Mouse (Mus musculus): ENCODE data around the gene Agbl4.
"Not testable (repeated sequence)": the region's sequence is repeated elsewhere in the genome, so short reads cannot be mapped to it uniquely, and the experiment has no call there.

The Agbl4 gene

DNA sequence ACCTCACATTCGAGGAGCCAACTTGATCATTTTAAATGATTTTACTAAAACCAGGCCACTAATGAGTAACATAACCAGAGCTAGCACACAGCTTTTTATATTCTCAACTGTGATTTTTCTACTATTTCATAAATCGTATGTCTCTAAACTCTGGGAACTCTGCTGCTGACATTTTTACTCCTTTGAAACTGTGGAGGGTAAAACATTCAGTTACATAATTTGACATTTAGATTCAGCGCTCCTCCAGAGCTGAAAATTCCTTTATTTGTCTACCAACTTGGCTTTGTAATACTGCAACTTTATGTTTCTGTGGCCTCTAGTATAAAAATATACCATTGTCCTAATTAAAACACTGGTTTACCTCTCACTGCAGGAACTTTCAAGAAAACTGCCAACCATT is 523.6 kb downstream of the Agbl4 start:
- DNase-seq, result no peak

DNA sequence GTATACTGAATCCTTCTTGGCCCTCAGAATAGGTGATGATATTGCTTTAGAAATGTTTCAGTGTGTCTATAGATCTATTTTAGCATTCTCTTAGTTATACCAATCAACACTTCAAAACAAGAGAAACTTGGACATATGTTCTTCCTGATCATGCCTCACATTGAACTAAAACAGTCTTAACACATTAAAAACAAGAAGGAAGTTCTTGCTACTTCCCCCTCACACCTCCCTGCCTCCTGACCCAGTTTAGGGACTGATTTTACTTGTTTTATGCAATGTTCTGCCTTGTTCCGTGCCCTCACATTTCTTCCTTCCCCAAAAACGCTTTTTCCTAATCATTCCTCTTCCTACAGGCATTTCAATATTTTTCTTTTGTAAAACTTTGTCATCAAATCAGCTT is 604.2 kb downstream of the Agbl4 start:
- no peak for DNase-seq

DNA sequence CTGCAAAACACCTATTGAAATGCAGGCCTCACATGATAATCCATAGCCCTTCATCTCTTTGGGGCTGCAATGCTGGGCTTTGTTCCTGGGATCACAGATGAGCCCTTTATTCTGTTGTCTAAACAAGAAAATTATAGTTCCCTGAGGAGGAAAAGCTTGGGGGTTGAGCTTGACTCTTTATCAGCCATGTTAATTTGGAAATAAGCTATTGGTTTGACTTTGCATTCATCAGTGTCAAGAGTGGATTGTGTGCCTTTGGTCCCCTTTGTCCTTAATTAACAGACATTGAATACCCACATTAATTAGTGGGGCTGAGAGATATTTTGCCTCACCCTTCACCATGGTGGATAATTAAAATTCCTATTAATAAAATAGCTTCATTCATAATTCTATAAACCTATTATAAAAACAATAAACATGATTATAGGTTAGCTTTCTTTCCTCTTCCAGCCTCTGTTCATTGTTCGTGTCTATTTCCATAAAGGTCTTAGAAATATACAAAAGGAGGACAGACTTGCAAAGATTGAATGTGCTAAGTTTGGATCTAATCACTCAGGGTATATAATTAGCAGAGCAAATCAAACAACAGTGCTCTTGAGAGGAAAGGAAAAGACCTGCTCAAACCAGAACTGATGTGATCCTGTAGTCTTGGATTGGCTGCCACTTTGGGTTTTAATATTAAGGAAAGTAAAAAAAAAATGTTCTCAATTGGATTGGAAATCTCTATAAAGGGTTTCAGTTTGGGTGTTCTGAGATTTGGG is 607.4 kb downstream of the Agbl4 start:
- DNase-seq, result no peak

DNA sequence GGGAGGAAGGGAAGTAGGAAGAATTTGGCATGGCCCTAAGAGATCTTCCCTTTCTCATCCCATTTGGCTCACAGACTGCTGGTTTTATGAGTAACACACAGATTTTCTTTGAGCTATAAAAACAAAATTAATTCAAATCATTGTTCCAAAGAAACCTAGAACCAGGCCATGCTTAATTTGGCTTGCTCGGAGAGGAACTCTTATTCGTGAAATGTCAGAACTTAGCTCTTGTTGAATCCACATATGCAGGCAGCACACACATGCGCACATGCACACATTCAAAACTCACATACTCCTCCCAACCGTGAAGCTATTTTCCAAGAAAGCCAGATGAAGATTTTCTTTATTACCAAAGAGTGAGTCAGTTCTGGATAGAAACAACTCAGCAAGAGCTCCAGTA is 621.9 kb downstream of the Agbl4 start:
- DNase-seq, result no peak

DNA sequence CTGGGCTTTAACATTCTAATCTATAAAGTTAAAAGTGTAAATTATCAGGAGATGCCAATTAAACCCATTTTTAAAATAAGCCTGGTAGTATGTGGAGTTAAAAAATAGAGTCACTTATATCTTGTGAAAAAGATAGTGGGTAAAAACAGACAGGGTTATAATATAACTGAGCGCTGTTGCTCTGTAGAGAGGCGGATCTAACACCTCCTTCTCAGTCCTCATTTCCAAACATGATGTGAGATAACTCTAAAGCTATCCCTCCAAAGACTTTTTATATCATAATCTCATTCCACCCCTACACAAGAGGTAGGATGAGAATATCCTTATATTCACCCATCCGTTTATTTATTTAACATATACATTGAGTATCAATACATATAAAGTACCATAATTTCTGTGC is 669.9 kb downstream of the Agbl4 start:
- DNase-seq, result no peak

DNA sequence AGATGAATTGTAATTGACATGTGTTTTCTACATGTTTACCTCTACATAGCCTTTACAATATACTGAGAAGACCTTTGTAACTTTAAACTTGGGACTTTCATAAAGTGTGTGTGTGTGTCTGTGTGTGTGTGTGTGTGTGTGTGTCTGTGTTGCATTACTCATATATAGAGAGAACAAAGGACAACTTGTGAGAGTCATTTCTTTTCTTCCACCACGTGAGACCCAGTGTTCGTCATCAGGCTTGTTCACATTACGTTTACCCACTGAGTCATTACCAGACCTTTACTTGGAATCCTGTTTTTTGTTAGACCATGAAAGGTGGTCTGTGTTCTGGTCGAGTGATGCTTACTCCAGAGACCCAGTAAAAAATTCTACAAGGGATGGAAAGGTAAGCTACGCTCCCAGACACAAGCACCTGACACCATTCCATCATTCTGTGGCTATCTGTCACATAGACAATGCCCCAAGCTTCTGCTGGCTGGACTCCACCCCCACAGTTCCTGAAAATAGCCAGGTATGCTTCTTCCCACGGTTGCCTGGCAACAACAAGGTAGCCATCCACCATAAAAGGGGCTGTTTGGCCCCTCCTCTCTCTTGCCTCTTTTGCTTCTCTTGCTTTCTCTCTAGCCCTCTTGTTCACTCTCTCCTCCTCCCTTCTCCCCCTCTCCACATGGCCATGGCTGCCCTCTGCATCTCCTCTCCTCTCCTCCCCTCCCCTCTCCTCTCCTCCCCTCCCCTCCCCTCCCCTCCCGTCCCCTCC is 676.5 kb downstream of the Agbl4 start:
- DNase-seq, result no peak

DNA sequence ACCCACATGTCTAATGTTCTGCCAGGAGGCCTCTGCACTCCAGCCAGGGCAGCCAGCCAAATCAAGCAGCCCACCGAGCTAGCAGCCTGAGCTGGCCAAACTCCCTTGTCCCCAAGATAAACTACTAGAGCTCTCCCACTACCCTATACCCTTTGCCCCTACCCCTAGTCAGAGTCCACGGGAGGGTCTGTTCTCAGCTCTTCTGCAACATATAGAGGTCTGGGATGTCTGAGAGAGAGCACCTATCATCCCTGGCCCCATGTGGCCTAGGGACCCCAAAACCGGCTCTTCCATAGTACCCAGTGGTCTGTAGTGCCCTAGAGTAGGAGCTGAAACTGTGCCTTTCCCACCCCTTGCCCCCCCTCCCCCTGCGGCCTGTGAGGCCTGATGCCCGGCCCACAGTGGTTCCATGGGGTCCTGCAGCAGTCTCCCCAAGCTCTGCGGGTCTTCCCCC is 677.3 kb downstream of the Agbl4 start:
- DNase-seq, result no peak

DNA sequence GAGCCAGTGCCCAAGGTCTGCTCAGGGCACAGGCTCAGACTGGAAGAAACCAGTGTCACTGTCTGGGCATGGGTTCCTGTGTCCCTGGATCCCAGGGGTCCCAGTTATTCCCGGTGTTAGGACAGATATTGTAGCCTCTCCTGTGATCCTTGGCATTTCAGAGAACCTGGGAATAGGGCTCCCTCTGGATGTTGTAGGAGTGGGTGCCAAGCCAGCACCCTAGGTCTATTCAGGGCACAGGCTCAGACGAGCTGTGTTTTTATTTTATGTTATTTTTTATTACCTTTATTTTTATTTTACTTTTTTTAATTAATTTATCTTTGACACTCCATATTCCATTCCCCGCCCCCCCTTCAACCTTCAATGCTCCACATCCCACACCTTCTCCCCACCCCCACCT is 680.3 kb downstream of the Agbl4 start:
- DNase-seq, result no peak

DNA sequence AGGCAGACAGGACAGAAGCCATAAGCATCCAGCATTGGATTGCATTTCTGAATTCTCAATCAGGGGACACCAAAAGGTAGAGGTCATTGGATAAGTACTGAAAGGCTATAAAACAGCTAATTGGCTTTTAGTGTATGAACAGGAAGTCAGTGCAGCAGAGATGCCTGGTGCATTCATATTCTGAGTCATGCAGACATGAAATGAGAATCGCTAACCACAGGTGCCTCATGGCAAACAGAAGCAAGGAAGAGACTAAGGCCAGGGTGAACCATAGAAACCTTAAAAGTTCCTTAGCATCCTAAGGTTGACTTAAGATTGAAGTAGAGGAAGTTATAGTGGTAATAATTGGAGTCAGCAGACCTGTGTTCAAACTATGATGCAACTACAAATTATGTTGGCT is 687.9 kb downstream of the Agbl4 start:
- DNase-seq, result no peak

DNA sequence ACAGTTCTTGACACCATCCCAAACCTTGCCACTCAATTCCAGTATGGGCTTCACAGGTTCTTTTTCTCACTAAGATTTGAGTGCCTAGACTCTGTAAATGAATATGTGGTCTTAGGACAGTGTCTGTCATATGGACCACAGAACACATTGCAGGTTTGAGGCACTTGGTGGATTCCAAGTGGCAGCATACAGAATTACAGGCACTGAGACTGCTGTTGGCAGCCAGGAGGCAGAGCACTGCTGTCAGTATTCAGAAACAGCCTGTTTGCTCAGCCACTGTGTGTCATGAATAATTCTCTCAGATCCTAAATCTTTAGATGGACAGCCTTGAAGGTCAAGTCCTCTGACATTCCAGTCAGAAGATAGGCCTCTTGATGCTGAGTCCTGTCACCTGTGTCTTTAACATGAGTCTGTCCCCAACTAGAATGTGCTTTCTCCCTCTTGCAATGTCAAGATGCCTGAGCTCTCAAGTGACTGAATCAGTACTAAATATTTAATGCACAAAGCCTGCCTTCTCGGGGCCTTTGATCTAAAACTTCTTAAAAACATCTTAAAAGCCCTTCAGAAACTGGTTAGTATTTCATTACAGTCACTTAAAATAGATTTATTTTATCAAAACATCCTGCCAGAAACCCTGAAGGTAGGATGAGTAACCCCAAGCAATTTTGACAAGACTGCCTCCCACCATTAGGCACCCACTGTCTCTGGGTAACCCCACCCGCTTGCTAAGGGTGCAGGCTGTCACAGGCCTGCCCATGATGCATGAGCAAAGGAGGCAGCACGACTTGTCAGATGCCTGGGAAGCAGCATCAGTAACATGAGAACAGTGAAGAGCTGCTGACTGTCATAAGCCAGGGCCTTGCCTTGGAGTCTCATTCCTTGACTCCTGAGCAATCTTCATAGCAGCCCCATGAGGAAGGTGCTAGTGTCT is 739.0 kb downstream of the Agbl4 start:
- no peak for DNase-seq

DNA sequence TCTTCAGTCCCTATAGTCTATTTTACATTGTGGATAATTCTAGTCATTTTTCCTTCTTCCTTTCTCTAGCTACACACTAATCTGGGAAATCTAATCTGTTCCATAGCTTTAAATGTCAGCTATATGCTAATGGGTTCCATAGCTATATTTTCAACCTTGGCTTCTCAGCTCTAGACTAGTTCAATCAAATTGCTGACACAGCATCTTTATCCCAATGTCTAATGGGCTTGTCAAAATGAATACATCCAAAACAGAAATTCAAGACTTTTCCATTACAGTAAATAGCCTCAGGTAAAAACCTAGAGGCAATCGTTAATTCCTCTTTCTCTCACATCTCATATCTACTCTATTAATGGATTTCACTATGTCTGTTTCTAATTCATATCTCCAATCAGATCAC is 750.3 kb downstream of the Agbl4 start:
- no peak for DNase-seq

DNA sequence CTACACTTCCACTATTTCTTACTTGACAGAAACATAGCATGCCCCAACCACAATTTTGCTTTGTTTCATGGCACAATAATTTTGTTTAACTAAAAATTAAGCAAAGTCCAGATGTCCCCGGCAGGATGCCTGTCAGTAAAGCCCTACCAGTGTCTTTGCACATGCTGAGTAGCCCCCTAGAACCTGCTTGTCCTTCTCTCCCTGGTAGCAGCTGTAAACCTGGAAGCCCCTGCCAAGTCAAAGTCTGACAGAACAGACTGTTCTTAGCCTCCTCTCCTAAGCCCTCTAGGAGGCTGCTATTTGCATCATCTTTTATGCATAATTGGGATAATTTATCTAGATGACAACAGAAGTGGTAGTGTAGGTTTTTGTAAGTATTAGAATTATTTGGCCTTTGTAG is 758.4 kb downstream of the Agbl4 start:
- DNase-seq, result no peak

DNA sequence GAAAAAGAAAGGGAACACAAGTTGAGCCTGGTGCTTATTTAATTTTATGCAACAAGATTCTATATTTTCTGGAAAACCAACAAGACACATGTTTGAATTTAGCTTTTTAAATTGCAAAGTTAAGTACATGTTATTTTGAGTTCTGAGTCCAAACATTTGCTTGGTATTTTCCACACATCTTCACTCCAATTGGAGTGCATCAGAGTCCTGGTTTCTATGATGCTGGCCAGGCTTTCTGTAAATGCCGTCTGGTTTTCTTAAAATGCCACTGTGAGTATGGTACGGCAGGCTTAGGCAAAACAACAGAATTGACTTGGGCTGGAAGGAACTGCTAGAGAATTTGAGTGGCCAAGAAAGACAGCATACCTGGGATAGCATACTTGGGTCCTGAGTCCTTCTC is 784.0 kb downstream of the Agbl4 start:
- no peak for DNase-seq

DNA sequence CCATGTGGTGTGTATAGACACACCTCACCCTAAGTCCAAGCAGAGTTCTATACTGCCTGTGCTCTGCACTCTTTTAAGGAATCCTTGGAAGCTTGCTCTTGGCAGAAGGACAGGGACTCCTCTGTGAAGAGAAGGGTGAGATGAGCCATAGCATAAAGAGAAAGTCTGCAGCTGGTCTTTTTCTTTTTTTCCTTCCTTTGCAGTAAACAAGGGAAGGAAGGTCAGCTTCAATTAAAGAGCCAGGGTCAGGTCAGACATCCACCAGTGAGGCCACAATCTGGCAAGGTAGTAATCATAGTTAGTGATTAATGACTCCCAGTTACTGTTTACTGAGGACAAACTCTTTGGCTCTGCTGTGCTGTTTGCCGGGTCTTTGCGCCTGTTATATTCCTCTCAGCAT is 802.6 kb downstream of the Agbl4 start:
- no peak for DNase-seq

DNA sequence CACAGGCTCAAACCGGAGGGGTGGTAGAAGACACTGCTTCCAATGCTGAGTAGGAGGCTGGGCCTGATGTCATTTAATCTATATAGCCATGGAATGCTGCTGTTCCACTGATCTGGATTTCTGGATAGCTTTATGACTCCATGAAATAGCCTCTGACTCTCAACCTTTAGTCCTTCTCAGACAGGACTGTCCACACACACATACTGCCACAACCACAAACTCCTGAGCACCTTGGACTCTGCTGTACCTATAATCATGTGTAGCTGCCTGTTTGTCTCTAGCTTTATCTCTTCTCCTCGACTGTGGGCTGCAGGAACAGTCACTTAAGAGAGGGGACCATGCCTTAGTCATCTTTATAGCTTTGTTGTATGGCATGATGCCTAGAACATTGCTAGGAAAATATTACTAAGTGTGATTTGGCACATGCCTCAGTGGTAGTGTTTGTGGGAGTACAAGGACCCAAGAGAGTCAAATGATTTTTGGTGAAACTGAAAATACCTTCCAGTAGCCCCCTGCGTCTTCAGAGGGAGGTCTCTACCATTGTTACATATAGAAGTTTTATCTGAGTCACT is 817.8 kb downstream of the Agbl4 start:
- DNase-seq, result no peak

DNA sequence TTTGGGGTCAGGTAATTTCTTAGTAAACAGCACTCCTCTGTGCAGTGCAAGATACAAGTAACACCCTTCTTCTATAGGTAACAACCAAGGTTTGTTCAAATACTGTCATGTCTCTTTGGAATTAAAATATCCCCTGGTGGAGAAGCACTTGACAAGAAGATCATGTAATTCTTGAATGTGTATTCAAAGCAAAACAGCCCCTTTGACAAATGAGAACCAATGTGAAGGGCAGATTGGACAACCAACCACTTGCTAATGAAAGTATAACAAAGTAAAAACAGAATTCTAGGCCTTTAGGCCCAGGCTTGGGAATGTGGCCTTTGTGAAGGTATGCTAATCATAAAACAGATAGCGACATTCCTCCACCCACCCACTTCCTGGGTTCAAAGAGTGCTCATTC is 821.6 kb downstream of the Agbl4 start:
- not testable (repeated sequence) for DNase-seq

DNA sequence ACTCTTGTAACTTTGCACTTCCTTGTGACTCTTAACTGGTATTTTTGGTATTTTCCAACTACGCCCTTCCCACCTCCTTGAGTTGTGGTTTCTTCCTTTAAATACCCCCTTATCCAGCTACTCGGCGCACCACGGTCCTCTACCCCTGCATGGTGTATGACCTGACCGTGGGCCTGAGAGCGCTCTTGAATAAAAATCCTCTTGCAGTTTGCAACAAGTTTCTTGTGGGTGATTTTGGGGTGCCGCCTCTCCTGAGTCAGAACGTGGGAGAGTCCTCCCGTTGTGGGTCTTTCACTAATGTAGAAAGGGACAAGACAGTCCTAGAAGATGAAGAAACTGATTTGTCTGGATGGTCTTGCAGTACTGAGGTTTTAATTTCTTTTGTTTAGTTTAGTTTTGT is 822.1 kb downstream of the Agbl4 start:
- DNase-seq, result not testable (repeated sequence)

DNA sequence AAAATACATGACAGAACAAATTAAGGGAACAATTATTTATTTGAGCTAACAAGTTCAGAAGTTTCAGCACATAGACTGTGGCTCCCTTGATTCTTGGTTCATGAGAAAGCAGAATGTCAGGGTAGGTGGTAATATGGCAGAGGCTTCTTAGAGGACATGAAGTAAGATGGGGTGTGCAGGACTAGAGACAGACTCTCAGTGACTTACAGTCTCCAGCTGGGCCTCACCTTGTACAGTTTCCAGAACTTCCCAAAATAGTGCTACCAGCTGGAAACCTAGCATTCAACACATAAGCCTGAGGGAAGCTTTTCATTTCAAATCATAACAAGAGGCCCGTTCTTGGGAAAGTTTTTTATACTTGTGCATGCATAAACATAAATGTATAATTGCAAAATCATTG is 836.4 kb downstream of the Agbl4 start:
- DNase-seq, result no peak

DNA sequence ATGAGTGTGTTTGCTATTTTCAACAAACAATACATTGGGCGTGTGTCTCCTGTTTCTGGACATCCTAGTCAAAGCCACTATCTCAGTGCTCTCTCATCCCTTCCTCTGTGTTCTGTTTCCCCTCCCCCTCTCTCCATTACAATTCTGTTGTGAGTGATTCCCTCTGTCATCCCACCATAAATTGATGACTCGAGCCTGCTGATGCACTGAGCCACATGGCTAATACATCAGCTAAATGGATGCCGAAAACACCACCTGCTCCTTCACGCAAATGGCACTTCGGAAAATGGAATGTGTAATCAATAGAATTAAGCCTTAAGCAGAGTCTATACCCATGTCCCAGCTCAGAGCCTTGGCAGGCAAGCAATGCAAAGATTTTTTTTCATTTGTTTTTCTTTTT is 854.5 kb downstream of the Agbl4 start:
- DNase-seq, result no peak

DNA sequence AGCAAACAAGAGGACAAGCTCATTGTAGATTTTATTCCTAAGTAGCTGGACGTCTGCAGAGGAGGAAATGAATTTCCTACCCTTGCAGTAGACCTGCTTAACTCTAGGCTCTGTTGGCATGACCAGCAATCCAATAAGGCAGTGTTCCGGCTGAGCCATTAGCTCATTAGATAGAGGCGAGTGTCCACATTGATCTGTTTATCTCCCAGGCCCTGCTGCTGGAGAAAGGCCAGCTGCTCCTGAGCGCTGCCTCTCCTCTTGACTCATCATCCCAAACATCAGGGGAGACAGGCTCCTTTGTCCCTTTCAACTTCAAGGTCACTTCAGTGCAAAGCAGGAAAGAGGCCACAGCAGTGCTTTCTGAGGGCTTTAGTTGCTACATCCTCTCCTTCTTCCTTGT is 858.0 kb downstream of the Agbl4 start:
- DNase-seq, result no peak

DNA sequence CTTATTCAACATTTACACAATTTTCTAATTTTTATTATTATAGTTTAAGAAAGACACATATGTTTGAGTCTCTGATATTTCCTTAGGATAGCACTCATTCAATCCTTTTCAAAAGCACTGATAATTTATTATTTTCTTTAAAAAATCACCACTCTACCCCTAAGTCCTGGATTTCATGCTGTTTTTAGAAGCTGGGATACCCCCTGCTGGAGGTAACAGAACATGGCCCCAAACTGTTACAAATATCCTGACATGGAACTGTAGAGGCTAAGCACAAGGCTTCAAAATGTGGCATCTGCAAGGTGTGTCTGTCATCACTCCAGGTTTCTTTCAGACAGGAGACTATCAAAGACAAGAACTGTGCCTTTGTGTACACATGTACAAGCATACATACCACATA is 859.5 kb downstream of the Agbl4 start:
- DNase-seq, result no peak

DNA sequence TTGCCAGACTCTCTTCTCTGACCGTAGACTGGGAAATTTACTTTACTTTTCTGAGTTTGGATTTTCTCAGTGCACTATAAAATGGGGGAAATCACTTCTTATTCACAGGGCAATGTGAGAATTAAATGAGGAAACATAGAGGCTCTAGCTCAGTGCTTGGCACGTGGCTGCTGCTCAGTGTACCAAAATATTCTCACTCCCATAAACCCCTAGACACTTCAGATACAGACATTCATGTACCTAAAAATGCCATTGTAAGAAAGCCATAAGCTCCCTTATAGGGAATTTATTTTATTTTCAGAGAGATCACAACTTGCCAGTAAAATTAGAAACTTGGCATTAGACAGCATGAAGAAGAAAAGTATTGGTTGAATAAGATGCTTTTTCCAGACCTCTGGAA is 883.5 kb downstream of the Agbl4 start:
- DNase-seq, result no peak

DNA sequence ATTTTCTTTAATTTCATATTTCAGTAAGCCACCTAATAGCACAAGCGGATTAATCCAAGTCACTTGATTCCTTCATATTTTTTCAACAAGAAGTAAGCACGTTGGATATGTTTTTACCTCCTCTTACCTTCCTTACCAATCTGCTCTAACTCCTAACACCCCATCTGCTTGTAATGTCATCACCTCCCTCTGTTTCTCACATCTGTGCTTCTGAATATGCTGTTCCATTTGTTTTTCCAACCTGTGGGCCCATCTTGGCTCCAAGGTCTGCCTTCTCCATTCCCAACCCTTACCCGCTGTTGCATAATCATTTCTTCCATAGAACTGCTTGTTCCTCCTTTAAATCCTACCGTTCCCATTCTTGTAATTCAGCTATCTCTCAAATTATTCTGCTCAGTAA is 884.4 kb downstream of the Agbl4 start:
- no peak for DNase-seq

All from liver (tissue).